Mouse (Mus musculus): ENCODE data around the gene Spaca4.

- TF ChIP-seq CTCF (IDR thresholded peaks at IDR 0.05; ENCODE audit: extremely low read depth, insufficient read depth, low read length): no peak
- no peak for TF ChIP-seq POLR2A (IDR thresholded peaks at IDR 0.05; ENCODE audit: extremely low read depth, insufficient read depth, low read length)
Measured at GRCm38 (mm10) chr7:45718331-45718730, 7.3 kb downstream of the Spaca4 start.

Data from cortical plate, adult 2 months (tissue).